In the genomic region with DNA sequence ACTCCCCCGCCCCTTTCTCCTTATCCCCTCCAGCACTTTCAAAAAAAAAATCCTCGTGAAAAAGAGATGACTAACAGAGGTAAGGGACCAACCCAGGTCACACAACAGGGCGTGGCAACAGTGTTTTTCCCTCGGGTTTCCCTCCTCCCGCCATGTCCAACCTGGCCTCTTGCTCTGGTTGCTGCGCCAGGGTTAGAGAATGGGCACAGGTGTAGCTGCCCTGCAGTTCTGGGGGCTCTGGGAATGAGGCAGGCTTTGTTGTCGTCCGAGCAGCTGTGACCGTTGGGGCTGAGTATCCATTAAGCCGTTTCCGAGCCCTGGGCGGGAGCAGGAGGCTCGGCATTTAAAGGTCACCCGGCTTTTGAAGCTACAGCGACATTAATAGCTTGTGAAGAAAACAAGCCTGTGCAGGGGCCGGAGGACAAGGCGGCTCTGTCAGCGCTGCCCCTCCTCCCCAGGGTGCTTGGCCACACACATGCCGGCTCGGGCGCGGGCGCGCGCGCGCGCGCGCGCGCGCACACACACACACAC, we compare ENCODE assay signal across 8 mouse cellular contexts. TPM values are rescaled to one million over a fixed set of nuclear protein-coding genes. Genes with fewer than 3 reads are reported as not detected.
DNase-seq lines count a peak whose midpoint lies in the region; ATAC-seq and TF ChIP-seq lines count a peak whose summit lies in the region.

No protein-coding gene starts in this region.

- H3K36me3 ChIP-seq in heart, embryonic 11.5 days (ENCODE audit: control insufficient read depth, insufficient read depth, low read length) = no peaks in the 10 kb centered on the region
- H3K36me3 ChIP-seq in kidney, embryonic 14.5 days (ENCODE audit: control insufficient read depth, insufficient read depth, low read length) = no peaks in the 10 kb centered on the region
- no peaks in the 10 kb centered on the region for H3K36me3 ChIP-seq in liver, embryonic 14.5 days (replicated peaks; ENCODE audit: control insufficient read depth, insufficient read depth, low read depth)
- H3K36me3 ChIP-seq in neural tube, embryonic 12.5 days = no peaks in the 10 kb centered on the region

- ATAC-seq in heart, embryonic 11.5 days (replicated peaks; ENCODE audit: insufficient number of reproducible peaks, low FRiP score, low TSS enrichment) = 0 out of 2 replicates have a peak, but pooled peaks have one; percentile 37
- peak; percentile 75 for ATAC-seq in kidney, embryonic 14.5 days (ENCODE audit: low FRiP score, low TSS enrichment)
- ATAC-seq in liver, embryonic 14.5 days (ENCODE audit: insufficient read depth) = no peak
- ATAC-seq in neural tube, embryonic 12.5 days (ENCODE audit: low FRiP score, low read depth) = peak; percentile 69
- ATAC-seq in megakaryocyte progenitor cell, adult 5-6 weeks (replicated peaks; ENCODE audit: poor library complexity) = no peak

- peaks cover 61% of the 10 kb centered on the region for H3K4me1 ChIP-seq in heart, embryonic 11.5 days (ENCODE audit: control insufficient read depth, insufficient read depth, low read length)
- peaks cover 46% of the 10 kb centered on the region for H3K4me1 ChIP-seq in kidney, embryonic 14.5 days (ENCODE audit: control insufficient read depth, insufficient read depth, low read length)
- peaks cover 0 to 6% of the 10 kb centered on the region in 2 experiments; a peak in 1 of 4 replicates for H3K4me1 ChIP-seq in liver, embryonic 14.5 days (replicated peaks; ENCODE audit: control insufficient read depth in 2 of 2, insufficient read depth in 2 of 2, low read length in 1 of 2)
- peaks cover 69% of the 10 kb centered on the region for H3K4me1 ChIP-seq in neural tube, embryonic 12.5 days

- H3K27me3 ChIP-seq in heart, embryonic 11.5 days (ENCODE audit: control insufficient read depth, insufficient read depth, low read length) = no peaks in the 10 kb centered on the region
- H3K27me3 ChIP-seq in kidney, embryonic 14.5 days (ENCODE audit: control insufficient read depth, insufficient read depth, low read length) = no peaks in the 10 kb centered on the region
- H3K27me3 ChIP-seq in liver, embryonic 14.5 days (ENCODE audit: control insufficient read depth, insufficient read depth, low read length) = no peaks in the 10 kb centered on the region; the same call in 1 of the 2 replicates
- H3K27me3 ChIP-seq in neural tube, embryonic 12.5 days (replicated peaks) = peaks cover 4% of the 10 kb centered on the region; the same call in 1 of the 2 replicates

- no peak for TF ChIP-seq EP300 in liver, embryonic 14.5 days (IDR thresholded peaks at IDR 0.05; ENCODE audit: low read depth)

- H3K9ac ChIP-seq in heart, embryonic 11.5 days (ENCODE audit: low read depth, low read length) = peak overlapping the region; percentile 71
- peak overlapping the region; percentile 9; the same call in 1 of the 2 replicates for H3K9ac ChIP-seq in kidney, embryonic 14.5 days (ENCODE audit: low read depth, low read length)
- H3K9ac ChIP-seq in liver, embryonic 14.5 days (replicated peaks) = 0 out of 2 replicates have a peak overlapping the region, but pooled peaks have one; percentile 9
- peak overlapping the region; percentile 56 for H3K9ac ChIP-seq in neural tube, embryonic 12.5 days

- 1% methylated on average over 18 of the region's 33 CpGs for WGBS in heart, embryonic 11.5 days (ENCODE audit: insufficient replicate concordance)
- under 1% methylated on average over 18 of the region's 33 CpGs for WGBS in kidney, embryonic 14.5 days
- 2% methylated on average over 18 of the region's 33 CpGs for WGBS in liver, embryonic 14.5 days (ENCODE audit: insufficient replicate concordance)
- WGBS in neural tube, embryonic 12.5 days = 0% methylated on average over 20 of the region's 33 CpGs

- H3K27ac ChIP-seq in heart, embryonic 11.5 days (ENCODE audit: low read depth, low read length) = peak overlapping the region; percentile 91
- H3K27ac ChIP-seq in kidney, embryonic 14.5 days (ENCODE audit: low read depth, low read length) = peak overlapping the region; percentile 83
- no peak overlapping the region for H3K27ac ChIP-seq in liver, embryonic 14.5 days
- peak overlapping the region; percentile 90 for H3K27ac ChIP-seq in neural tube, embryonic 12.5 days

- no peak for TF ChIP-seq CTCF in liver, embryonic 14.5 days (IDR thresholded peaks at IDR 0.05; ENCODE audit: low read depth)

- H3K4me3 ChIP-seq in heart, embryonic 11.5 days (ENCODE audit: low read depth, low read length) = peak overlapping the region; percentile 42
- peak overlapping the region; percentile 32 for H3K4me3 ChIP-seq in kidney, embryonic 14.5 days (ENCODE audit: low read length)
- H3K4me3 ChIP-seq in liver, embryonic 14.5 days (ENCODE audit: insufficient read depth in 1 of 2, low read depth in 2 of 2, low read length in 2 of 2) = peak overlapping the region; percentile 12 to 42; a peak in 3 of 4 replicates
- peak overlapping the region; percentile 32 for H3K4me3 ChIP-seq in neural tube, embryonic 12.5 days

- no peaks in the 10 kb centered on the region for H3K9me3 ChIP-seq in heart, embryonic 11.5 days (replicated peaks; ENCODE audit: control insufficient read depth, low read length)
- no peaks in the 10 kb centered on the region for H3K9me3 ChIP-seq in kidney, embryonic 14.5 days (ENCODE audit: control insufficient read depth, low read length)
- H3K9me3 ChIP-seq in liver, embryonic 14.5 days (ENCODE audit: control insufficient read depth, low read length) = no peaks in the 10 kb centered on the region
- H3K9me3 ChIP-seq in neural tube, embryonic 12.5 days = no peaks in the 10 kb centered on the region

- DNase-seq in CD4-positive helper T cell, adult 2 months (ENCODE audit: low read depth, low spot score) = peak; percentile 53
- peak; percentile 82 for DNase-seq in ZHBTc4 (ENCODE audit: low read depth, low spot score)
- peak; percentile 87 for DNase-seq in embryo, embryonic 9.5 days (ENCODE audit: extremely low spot score)
- no peak for DNase-seq in liver, embryonic 14.5 days (ENCODE audit: low read depth in 3 of 3, low spot score in 3 of 3)

- peak overlapping the region; percentile 70 for H3K4me2 ChIP-seq in heart, embryonic 11.5 days
- H3K4me2 ChIP-seq in kidney, embryonic 14.5 days (replicated peaks; ENCODE audit: low read depth, low read length) = peak overlapping the region; percentile 55
- peak overlapping the region; percentile 66 for H3K4me2 ChIP-seq in liver, embryonic 14.5 days (ENCODE audit: low read depth)
- peak overlapping the region; percentile 72 for H3K4me2 ChIP-seq in neural tube, embryonic 12.5 days (replicated peaks)

RNA-seq across cellular contexts. Expression of a gene that starts 43.1 kb away (rescaled TPM):
- 87.3 and 88.4 TPM in 2 replicates for polyA plus RNA-seq in heart, embryonic 11.5 days (2014; fragmentation: Nextera tagmentation; extraction: Ambion mirVana)
- 62.3 and 63.6 TPM in 2 replicates for polyA plus RNA-seq in kidney, embryonic 14.5 days (2014; fragmentation: Nextera tagmentation; extraction: Ambion mirVana)
- polyA plus RNA-seq in liver, embryonic 14.5 days (2012; rRNA removed) = 20.6 and 30.2 TPM in 2 replicates
- polyA plus RNA-seq in liver, embryonic 14.5 days (2014; fragmentation: Nextera tagmentation; extraction: Ambion mirVana) = 33.3 and 33.7 TPM in 2 replicates
- 70.1 and 71.6 TPM in 2 replicates for polyA plus RNA-seq in neural tube, embryonic 12.5 days (2016; fragmentation: Nextera tagmentation; extraction: Ambion mirVana)
- 64.5 and 73.5 TPM in 2 replicates for total RNA-seq in megakaryocyte progenitor cell, adult 5-6 weeks (2015)
- total RNA-seq in megakaryocyte progenitor cell, adult 5-6 weeks (2017) = 49.0 and 90.6 TPM in 2 replicates

Comparison
In these comparisons a context has a peak if more than half of its experiments do, and no peak if none do; other contexts are left out.
1. DNase-seq: peak in CD4-positive helper T cell, adult 2 months (single experiment), ZHBTc4 (single experiment) and embryo, embryonic 9.5 days (single experiment); none in liver, embryonic 14.5 days (0 of 3).
2. ATAC-seq: peak in heart, embryonic 11.5 days (single experiment), kidney, embryonic 14.5 days (single experiment) and neural tube, embryonic 12.5 days (single experiment); none in liver, embryonic 14.5 days (single experiment) and megakaryocyte progenitor cell, adult 5-6 weeks (single experiment).
3. H3K9ac ChIP-seq: peak in every context shown above with its lines; median percentile 71 in heart, embryonic 11.5 days; 56 in neural tube, embryonic 12.5 days; 9 in kidney, embryonic 14.5 days; 9 in liver, embryonic 14.5 days.
4. Peak in every context shown above with its lines, with median percentiles within 50 percentile points of each other: H3K4me2 ChIP-seq and H3K4me3 ChIP-seq.